Mouse (Mus musculus): ENCODE data around the gene Hccs. TPM values are rescaled to one million over a fixed set of nuclear protein-coding genes. Genes with fewer than 3 reads are reported as not detected.

Hccs gene
- total RNA-seq, 2 experiments from 2014 or later = 65.2 to 69.3 TPM

Other genes with a start within 250 kb of the Hccs start
- not detected for gene Amelx, start 133.2 kb downstream of the Hccs start, total RNA-seq (2021)